Mouse (Mus musculus) embryonic facial prominence, embryonic 12.5 days (tissue): Measurements from ENCODE around the gene Zfp784. TPM values are rescaled to one million over a fixed set of nuclear protein-coding genes. Genes with fewer than 3 reads are reported as not detected.

ENCODE experiments used
- ATAC-seq: fragments of 200-750 bp; cut with Nextera tagmentation; 2 replicates; pipeline ENCODE4 v1.8.0; 2017; ENCODE audit not compliant: insufficient number of reproducible peaks, insufficient read depth, low FRiP score, low TSS enrichment
- H3K27ac ChIP-seq: fragments of 300-500 bp; sonication (generic); 2 replicates; pipeline ENCODE4 v1.5.1; 2016; ENCODE audit warnings: mild to moderate bottlenecking
- H3K27me3 ChIP-seq: fragments of 300-500 bp; sonication (generic); 2 replicates; pipeline ENCODE4 v1.6.1; 2016; ENCODE audit warnings: mild to moderate bottlenecking, moderate library complexity
- H3K36me3 ChIP-seq: fragments of 300-500 bp; sonication (generic); 2 replicates; pipeline ENCODE4 v1.6.1; 2016; ENCODE audit warnings: mild to moderate bottlenecking
- H3K4me1 ChIP-seq: fragments of 300-500 bp; sonication (generic); 2 replicates; pipeline ENCODE4 v1.6.1; 2016
- H3K4me2 ChIP-seq: fragments of 300-500 bp; sonication (generic); replicated peaks from 2 replicates; pipeline ENCODE4 v1.6.1; 2016; ENCODE audit warnings: mild to moderate bottlenecking, moderate library complexity
- H3K4me3 ChIP-seq: fragments of 300-500 bp; sonication (generic); 2 replicates; pipeline ENCODE4 v1.5.1; 2016; ENCODE audit warnings: mild to moderate bottlenecking
- H3K9ac ChIP-seq: fragments of 300-500 bp; sonication (generic); 2 replicates; pipeline ENCODE4 v1.6.1; 2016; ENCODE audit warnings: mild to moderate bottlenecking, moderate library complexity
- H3K9me3 ChIP-seq: fragments of 300-500 bp; sonication (generic); 2 replicates; pipeline ENCODE4 v1.6.1; 2016; ENCODE audit warnings: mild to moderate bottlenecking, moderate library complexity
- WGBS: fragments of 180-500 bp; shearing (Covaris S2); methylation state at CpG from one replicate; pipeline ENCODE4 v1.1.7; 2016; 5-methylcytosine and 5-hydroxymethylcytosine counted together
- polyA plus RNA-seq: library from polyadenylated mRNA; unstranded; fragments of >200 nt; fragmentation: Nextera tagmentation; extraction: Ambion mirVana; gene quantifications from 2 replicates; pipeline ENCODE4 v1.2.1, GENCODE M21; 2016

Zfp784 gene
- polyA plus RNA-seq, 1 experiment from 2014 or later: 5.7 TPM

DNA sequence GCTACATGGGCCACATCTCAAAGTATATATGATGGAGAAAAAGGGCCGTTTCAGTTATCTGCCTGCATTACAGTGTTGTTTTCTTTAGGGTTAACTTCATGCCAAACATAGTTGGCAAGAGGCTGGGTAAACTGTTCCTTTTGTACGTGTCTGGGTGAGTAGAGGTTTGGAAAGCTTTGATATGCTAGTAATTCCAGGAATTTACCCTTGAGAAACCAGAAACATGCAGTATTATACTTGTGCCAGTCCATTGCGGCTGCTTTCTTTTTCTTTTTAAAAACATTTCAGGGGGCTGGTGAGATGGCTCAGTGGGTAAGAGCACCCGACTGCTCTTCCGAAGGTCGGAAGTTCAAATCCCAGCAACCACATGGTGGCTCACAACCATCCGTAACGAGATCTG lies 41.3 kb downstream of the Zfp784 start:
- no peak for ATAC-seq
- Histone ChIP-seq H3K4me1 (peaks cover 28% of the 10 kb centered on the region), H3K9ac (peak overlapping the region; percentile 85), H3K27me3 (peaks cover 24% of the 10 kb centered on the region), H3K27ac (no peak overlapping the region), H3K4me2 (peak overlapping the region; percentile 71), H3K36me3 (peaks cover 26% of the 10 kb centered on the region), H3K4me3 (peak overlapping the region; percentile 74), H3K9me3 (peaks cover 13% of the 10 kb centered on the region)
- 64% methylated on average over 8 of the region's 8 CpGs for WGBS

DNA sequence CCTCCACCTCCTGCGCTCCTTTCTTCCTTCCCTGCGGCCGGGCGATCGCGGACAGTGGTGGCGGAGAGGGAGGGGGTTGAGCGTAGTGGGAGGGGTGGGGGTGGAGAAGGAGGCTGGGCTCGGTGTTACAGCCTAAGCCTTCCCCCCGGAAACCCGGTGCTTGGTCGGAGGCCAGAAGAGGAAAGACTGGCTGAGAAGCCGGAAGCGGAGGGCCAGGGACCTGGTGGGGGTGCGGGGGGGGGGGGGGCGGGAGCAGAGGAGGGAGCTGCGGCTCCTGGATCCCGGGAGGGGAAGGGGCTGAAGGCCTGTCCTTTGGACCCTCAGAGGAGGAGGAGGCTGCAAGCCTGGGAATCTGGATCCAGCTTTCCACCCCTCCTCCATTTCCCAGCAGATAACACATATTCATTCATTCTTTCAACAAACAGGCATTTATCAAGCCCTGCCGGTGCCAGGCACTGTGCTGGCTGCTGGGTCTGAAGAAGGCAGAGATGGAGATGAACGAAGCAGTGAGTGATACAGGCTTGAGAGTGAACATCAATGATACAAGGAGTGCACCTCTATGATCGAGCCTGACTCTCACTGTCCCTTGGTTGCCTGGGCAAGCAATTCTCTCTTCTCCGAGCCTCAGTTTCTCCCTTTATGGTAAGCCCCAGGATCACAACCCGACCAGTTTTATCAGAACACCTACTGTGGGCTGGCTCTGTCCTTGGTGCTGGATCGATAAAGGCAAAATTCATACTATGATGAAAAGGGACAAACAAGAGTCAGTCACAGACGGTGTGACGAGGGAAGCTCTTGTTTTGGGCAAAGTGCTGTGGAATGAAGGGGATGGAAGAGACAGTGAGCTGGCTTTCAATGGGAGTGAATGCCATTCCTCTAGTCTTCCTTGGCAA lies 42.0 kb downstream of the Zfp784 start, which contains the start of gene Zfp579:
Gene Zfp579 (minus strand): TSS at position 156 of the 893 bp plus-strand sequence.
- WGBS: 4% methylated on average over 17 of the region's 26 CpGs

DNA sequence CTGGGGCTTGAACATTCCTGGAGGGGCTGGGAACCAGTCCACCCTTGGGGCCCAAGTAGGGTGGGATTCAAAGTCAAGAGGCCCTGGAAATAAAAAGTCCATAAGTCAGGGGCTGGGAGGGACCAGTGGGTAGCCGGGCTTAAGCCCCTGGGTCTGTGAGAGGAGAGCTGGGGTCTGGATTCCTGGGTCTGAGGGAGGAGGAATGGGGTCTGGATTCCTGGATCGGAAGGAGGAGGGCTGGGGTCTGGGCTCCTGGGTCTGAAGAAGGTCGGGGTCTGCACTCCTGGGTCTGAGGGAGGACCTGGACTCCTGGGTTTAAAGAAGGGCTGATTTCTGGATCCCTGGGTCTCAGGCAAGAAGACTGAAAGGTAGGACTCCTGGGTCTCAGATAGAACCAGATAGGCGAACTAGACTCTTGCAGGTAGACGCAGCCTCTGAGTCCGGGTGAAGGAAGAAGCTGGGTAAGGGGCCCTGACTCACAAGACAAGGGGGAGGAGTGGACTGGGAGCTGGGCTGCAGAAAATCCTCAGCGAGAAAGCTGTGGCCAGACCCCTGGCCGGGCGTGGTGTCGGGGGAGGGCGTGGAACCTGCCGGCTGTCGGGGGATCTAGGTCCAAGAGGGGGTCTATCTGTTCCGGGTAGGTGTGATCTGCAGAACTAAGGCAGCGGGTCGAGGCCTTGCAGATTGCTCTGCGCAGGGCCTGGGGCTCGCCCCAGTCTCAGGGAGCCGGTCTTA lies 42.8 kb downstream of the Zfp784 start:
- Histone ChIP-seq H3K4me1 (peaks cover 28% of the 10 kb centered on the region), H3K9ac (peak overlapping the region; percentile 85), H3K4me3 (peak overlapping the region; percentile 74), H3K9me3 (peaks cover 27% of the 10 kb centered on the region), H3K36me3 (peaks cover 38% of the 10 kb centered on the region), H3K27ac (peak overlapping the region; percentile 61), H3K4me2 (peak overlapping the region; percentile 71), H3K27me3 (peaks cover 24% of the 10 kb centered on the region)
- ATAC-seq: peak; percentile 54
- 6% methylated on average over 19 of the region's 19 CpGs for WGBS

More for the DNA sequence above, 42.0 kb downstream of the Zfp784 start, which contains the start of gene Zfp579:
- peaks cover 32% of the 10 kb centered on the region for H3K36me3 ChIP-seq
- peak within 1 kb of the TSS; percentile 61 for H3K27ac ChIP-seq
- peaks cover 28% of the 10 kb centered on the region for H3K4me1 ChIP-seq
- peaks cover 19% of the 10 kb centered on the region for H3K9me3 ChIP-seq
- H3K4me2 ChIP-seq: peak within 1 kb of the TSS; percentile 71
- peak within 1 kb of the TSS; percentile 85 for H3K9ac ChIP-seq
- H3K4me3 ChIP-seq: peak within 1 kb of the TSS; percentile 74
- peaks cover 24% of the 10 kb centered on the region for H3K27me3 ChIP-seq
- peak; percentile 73 for ATAC-seq

DNA sequence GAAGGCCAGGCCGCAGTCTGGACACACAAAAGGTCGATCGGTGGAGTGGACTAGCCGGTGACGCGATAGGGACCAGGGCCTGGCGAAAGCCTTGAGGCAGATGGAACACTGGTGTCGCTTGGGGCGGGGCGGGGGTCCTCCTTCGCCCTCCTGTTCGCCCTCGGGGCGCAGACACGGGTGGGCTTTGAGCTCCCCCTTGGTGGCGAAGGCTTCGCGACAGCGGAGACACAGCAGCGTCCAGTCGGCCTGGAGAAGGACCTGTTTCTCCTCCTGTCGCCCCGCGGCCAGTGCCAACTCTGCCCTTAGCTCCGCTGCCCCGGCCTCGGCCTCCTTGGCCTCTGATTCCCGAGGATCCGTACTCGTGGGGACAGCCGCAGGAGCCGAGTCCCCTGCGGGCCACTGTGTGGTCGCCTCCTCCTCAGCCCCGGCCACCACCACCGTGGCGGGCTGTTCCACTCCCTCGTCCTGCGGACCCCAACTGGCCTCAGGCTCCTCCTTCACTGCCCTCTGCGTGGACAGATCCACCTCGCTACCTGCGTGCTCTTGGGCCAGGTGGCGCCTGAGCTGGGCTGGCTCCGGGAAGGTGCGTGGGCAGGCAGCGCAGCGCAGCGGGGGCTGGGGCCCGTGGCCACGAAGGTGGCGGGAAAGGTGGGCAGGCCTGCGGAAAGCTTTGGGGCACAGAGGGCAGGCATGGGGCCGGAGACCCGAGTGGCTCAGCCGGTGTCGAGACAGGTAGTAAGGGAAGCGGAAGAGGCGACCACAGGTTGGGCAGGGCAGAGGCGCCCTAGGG lies 44.1 kb downstream of the Zfp784 start:
- 50% methylated on average over 59 of the region's 59 CpGs for WGBS
- peak overlapping the region; percentile 71 for H3K4me2 ChIP-seq
- H3K36me3 ChIP-seq: peaks cover 38% of the 10 kb centered on the region
- no peak overlapping the region for H3K27ac ChIP-seq
- peaks cover 28% of the 10 kb centered on the region for H3K9me3 ChIP-seq
- H3K4me1 ChIP-seq: peaks cover 28% of the 10 kb centered on the region
- peaks cover 24% of the 10 kb centered on the region for H3K27me3 ChIP-seq
- H3K9ac ChIP-seq: peak overlapping the region; percentile 85; the same call in 1 of the 2 replicates
- peak overlapping the region; percentile 74 for H3K4me3 ChIP-seq
- ATAC-seq: no peak

DNA sequence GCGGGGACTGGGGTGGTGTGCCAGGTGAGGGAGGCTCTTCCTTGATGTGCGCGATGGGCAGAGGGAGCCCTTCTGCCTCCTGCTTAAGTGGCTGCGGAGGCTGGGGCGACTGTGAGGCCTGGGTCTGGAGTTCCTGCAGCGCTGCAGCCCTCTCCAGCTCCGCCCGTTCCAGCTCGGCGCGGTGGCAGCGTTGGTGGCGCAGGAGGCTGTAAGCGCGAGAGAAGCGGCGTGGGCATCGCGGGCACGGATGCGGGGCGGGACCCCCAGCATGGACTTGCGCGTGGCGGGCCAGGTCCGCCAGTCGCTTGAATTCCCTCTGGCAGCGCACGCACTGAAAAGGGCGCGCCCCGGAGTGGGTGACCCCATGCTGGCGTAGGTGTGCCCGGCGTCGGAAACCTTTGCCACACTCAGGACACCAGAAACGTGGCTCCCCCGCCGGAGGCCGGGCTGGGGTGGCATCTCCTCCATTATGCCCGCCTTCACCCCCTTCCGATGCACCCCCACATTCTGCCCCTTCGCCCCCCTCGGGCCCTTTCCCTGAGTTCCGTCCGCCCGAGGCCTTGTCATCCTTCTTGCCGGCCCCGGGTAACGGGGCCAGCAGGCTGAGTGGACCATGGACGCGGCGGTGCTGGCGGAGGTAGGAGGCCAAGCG lies 44.8 kb downstream of the Zfp784 start:
- H3K4me2 ChIP-seq: peak overlapping the region; percentile 71
- H3K4me3 ChIP-seq: peak overlapping the region; percentile 16; the same call in 1 of the 2 replicates
- peaks cover 28% of the 10 kb centered on the region for H3K9me3 ChIP-seq
- H3K27me3 ChIP-seq: peaks cover 24% of the 10 kb centered on the region
- WGBS: 37% methylated on average over 52 of the region's 55 CpGs
- peaks cover 28% of the 10 kb centered on the region for H3K4me1 ChIP-seq
- no peak overlapping the region for H3K9ac ChIP-seq
- peaks cover 38% of the 10 kb centered on the region for H3K36me3 ChIP-seq
- H3K27ac ChIP-seq: no peak overlapping the region
- no peak for ATAC-seq

DNA sequence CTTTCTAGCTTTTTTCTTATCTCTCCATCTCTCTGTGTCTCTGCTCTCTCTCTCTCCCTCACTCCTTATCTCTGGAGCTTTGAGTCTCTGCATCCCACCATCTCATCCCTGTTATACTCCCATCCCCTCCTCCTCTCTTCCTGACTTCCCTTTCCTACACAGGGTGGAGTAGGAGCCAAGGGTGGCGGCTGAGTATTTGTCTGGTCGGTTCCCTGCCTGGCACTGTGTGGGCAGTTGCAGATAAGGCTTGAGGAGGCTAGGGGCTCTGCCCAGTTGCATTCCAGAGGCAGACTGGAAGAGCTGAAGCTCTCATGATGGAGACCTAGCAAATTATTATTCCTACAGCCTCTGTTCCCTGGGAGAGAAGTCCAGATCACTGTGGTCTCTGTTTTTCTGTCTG lies 50.0 kb downstream of the Zfp784 start:
- no peak overlapping the region for H3K27ac ChIP-seq
- no peak overlapping the region for H3K9ac ChIP-seq
- H3K4me1 ChIP-seq: 0 out of 2 replicates have a peak, but pooled peaks cover under 1% of the 10 kb centered on the region
- no peak for ATAC-seq
- no peak overlapping the region for H3K4me2 ChIP-seq
- H3K27me3 ChIP-seq: peaks cover 6% of the 10 kb centered on the region
- 69% methylated on average over 2 of the region's 2 CpGs for WGBS
- peaks cover 24% of the 10 kb centered on the region for H3K36me3 ChIP-seq
- no peak overlapping the region for H3K4me3 ChIP-seq
- H3K9me3 ChIP-seq: peaks cover 17% of the 10 kb centered on the region

Other genes with a start within 250 kb of the Zfp784 start
- gene Tmem238, start 248.8 kb downstream of the Zfp784 start, polyA plus RNA-seq: 5.8 and 6.2 TPM in 2 replicates
- gene Rpl28, start 245.6 kb downstream of the Zfp784 start, polyA plus RNA-seq: 388 and 404 TPM in 2 replicates
- gene Ube2s, start 225.9 kb downstream of the Zfp784 start, polyA plus RNA-seq: 422 and 452 TPM in 2 replicates
- gene Shisa7, start 193.8 kb downstream of the Zfp784 start, polyA plus RNA-seq: 0.48 and 0.52 TPM in 2 replicates
- 4.1 and 4.4 TPM in 2 replicates for gene Isoc2b, start 168.2 kb downstream of the Zfp784 start, polyA plus RNA-seq
- 0.74 and 0.93 TPM in 2 replicates for gene Isoc2a, start 161.3 kb downstream of the Zfp784 start, polyA plus RNA-seq
- gene Gm36210, start 131.9 kb downstream of the Zfp784 start, polyA plus RNA-seq: not detected in 2 replicates
- 4.0 and 4.3 TPM in 2 replicates for gene Zfp628, start 123.2 kb downstream of the Zfp784 start, polyA plus RNA-seq
- 5.4 and 7.7 TPM in 2 replicates for gene Nat14, start 116.4 kb downstream of the Zfp784 start, polyA plus RNA-seq
- gene Ssc5d, start 112.7 kb downstream of the Zfp784 start, polyA plus RNA-seq: 1.5 and 1.6 TPM in 2 replicates
- 0.20 and 0.32 TPM in 2 replicates for gene Sbk2, start 74.0 kb downstream of the Zfp784 start, polyA plus RNA-seq
- 0.06 TPM in 1 of 2 replicates, not detected in the other for gene Sbk3, start 67.3 kb downstream of the Zfp784 start, polyA plus RNA-seq
- gene Zfp579, start 42.3 kb downstream of the Zfp784 start, polyA plus RNA-seq: 43.3 and 46.7 TPM in 2 replicates
- gene Zfp524, start 24.0 kb downstream of the Zfp784 start, polyA plus RNA-seq: 9.3 and 10.6 TPM in 2 replicates
- 58.9 and 59.3 TPM in 2 replicates for gene Fiz1, start 23.7 kb downstream of the Zfp784 start, polyA plus RNA-seq
- gene Gm44973, start 22.9 kb downstream of the Zfp784 start, polyA plus RNA-seq: not detected in 2 replicates
- gene Zfp865, start 18.1 kb downstream of the Zfp784 start, polyA plus RNA-seq: 8.2 TPM in 2 replicates
- gene Ccdc106, start 17.9 kb downstream of the Zfp784 start, polyA plus RNA-seq: 35.5 and 38.4 TPM in 2 replicates
- gene 4632433K11Rik, start 4.3 kb downstream of the Zfp784 start, polyA plus RNA-seq: not detected in 2 replicates
- 36.4 and 41.8 TPM in 2 replicates for gene Zfp580, start 13.1 kb upstream of the Zfp784 start, polyA plus RNA-seq
- gene U2af2, start 23.7 kb upstream of the Zfp784 start, polyA plus RNA-seq: 159 and 161 TPM in 2 replicates
- 66.0 and 67.2 TPM in 2 replicates for gene Epn1, start 41.8 kb upstream of the Zfp784 start, polyA plus RNA-seq
- gene Rfpl4, start 78.5 kb upstream of the Zfp784 start, polyA plus RNA-seq: not detected in 2 replicates
- gene Rasl2-9, start 87.5 kb upstream of the Zfp784 start, polyA plus RNA-seq: 0.22 and 0.27 TPM in 2 replicates
- not detected in 2 replicates for gene Vmn1r55, start 111.2 kb upstream of the Zfp784 start, polyA plus RNA-seq
- not detected in 2 replicates for gene Vmn1r56, start 158.3 kb upstream of the Zfp784 start, polyA plus RNA-seq
- not detected in 2 replicates for gene Vmn1r57, start 180.0 kb upstream of the Zfp784 start, polyA plus RNA-seq